Mouse (Mus musculus): ENCODE data around the gene Nudt1.

- TF ChIP-seq CTCF (IDR thresholded peaks at IDR 0.05) = no peak
- no peak for TF ChIP-seq EP300 (IDR thresholded peaks at IDR 0.05)
These were observed 23.8 kb downstream of the Nudt1 start for GRCm38 (mm10) chr5:140345244-140345643.

Measured in lung, postnatal 0 days (tissue).